Mouse (Mus musculus): ENCODE data around the gene Ptms. TPM values are rescaled to one million over a fixed set of nuclear protein-coding genes. Genes with fewer than 3 reads are reported as not detected.
"Not testable (repeated sequence)": the region's sequence is repeated elsewhere in the genome, so short reads cannot be mapped to it uniquely, and the experiment has no call there.

The Ptms gene
- polyA plus RNA-seq, 1 experiment from 2014 or later, result 399 TPM

DNA sequence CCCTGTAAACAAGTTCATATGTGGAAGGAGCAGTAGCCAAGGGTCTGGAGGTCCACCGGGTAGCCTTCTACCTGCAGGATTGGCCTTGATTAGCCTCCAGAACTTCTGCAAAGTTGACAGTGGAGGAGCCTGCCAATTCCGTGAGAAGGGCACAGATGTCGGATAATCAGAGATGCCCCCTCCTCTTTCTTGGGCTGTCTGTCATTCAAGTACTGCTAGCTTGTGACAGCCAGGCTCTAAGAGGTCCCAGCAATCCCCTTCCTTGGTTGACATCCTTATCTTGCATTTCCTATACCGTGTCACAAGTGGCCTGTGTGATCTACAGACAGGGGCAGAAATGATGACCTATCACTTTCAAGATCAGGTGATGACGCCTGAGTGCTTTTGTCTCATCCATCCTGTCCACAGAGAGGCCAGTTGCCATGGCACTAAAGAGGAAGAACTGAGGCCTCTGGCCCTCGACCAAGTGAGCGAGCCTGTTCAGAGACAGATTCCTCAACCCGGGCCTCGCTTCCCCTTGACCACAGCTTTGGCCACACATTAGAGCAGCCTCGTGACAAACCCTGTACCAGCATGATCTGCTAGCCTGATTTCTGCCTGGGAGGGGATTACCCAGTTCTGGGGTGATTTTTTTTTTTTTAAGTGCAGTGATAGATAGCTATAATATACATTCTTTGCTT is 19.0 kb downstream of the Ptms start:
- Histone ChIP-seq H3K9me3 (replicated peaks; ENCODE audit: low read length) (no peaks in the 10 kb centered on the region), H3K27ac (no peak overlapping the region), H3K4me2 (ENCODE audit: low read length) (no peak overlapping the region), H3K36me3 (ENCODE audit: insufficient read depth, low read length) (no peaks in the 10 kb centered on the region), H3K4me3 (replicated peaks; ENCODE audit: low read depth, low read length) (no peak overlapping the region), H3K27me3 (ENCODE audit: insufficient read depth, low read length) (no peaks in the 10 kb centered on the region), H3K4me1 (replicated peaks; ENCODE audit: insufficient read depth, low read length) (0 out of 2 replicates have a peak, but pooled peaks cover 5% of the 10 kb centered on the region), H3K9ac (ENCODE audit: low read depth, low read length) (no peak overlapping the region)
- ATAC-seq (replicated peaks; ENCODE audit: low FRiP score, low read depth) (no peak), DNase-seq (ENCODE audit: low spot score) (no peak)
- 60% methylated on average over 10 of the region's 10 CpGs for WGBS
- TF ChIP-seq CTCF (IDR thresholded peaks at IDR 0.05; ENCODE audit: low read depth), result no peak

DNA sequence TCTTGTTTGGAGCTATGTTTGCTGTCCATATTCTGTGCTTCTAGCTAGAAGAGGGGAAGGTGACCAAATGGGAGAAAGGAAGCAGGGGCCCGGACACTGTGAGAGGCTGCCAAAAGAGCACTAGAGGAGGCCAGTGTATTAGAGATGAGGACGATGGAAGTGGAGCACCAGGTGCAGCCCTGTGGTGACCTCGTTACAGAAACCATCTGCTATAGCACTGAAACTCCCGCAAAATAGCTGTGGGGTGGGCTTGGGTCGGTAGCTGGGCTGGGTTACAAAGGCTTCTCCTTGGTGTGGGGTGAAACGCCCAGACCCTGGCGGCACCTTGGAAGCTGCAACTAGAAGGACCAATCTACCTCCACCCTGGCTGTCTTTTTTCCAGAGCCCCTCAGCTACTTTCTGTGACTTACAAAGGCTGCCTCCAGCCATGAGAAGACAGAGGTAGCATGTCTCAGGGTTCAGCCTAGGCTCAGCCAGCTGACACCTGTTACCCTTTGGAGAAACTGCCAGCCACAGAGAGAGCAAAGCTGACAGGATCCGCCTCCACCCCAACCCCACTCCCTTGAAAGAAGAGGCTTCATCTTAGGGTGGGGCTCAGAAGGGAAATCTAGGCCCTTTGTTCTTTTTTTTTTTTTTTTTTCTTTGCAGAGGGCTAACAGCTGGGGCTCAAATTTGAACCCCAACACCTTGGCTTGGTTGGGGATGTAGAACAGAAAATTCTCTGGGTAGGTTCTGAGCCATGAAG is 19.7 kb downstream of the Ptms start:
- ATAC-seq (replicated peaks; ENCODE audit: low FRiP score, low read depth) (no peak), DNase-seq (ENCODE audit: low spot score) (no peak)
- 48% methylated on average over 8 of the region's 8 CpGs for WGBS
- no peak overlapping the region for H3K4me3 ChIP-seq (replicated peaks; ENCODE audit: low read depth, low read length)
- H3K27me3 ChIP-seq (ENCODE audit: insufficient read depth, low read length), result no peaks in the 10 kb centered on the region
- 0 out of 2 replicates have a peak, but pooled peaks cover 5% of the 10 kb centered on the region for H3K4me1 ChIP-seq (replicated peaks; ENCODE audit: insufficient read depth, low read length)
- no peak overlapping the region for H3K4me2 ChIP-seq (ENCODE audit: low read length)
- no peaks in the 10 kb centered on the region for H3K36me3 ChIP-seq (ENCODE audit: insufficient read depth, low read length)
- no peak for TF ChIP-seq CTCF (IDR thresholded peaks at IDR 0.05; ENCODE audit: low read depth)
- H3K9ac ChIP-seq (ENCODE audit: low read depth, low read length), result no peak overlapping the region
- H3K27ac ChIP-seq, result no peak overlapping the region
- H3K9me3 ChIP-seq (replicated peaks; ENCODE audit: low read length), result no peaks in the 10 kb centered on the region

GRCm38 (mm10) chr6:124898359-124898758 is 21.5 kb downstream of the Ptms start:
- Histone ChIP-seq H3K4me2 (ENCODE audit: low read length) (no peak overlapping the region), H3K27ac (no peak overlapping the region), H3K9me3 (replicated peaks; ENCODE audit: low read length) (no peaks in the 10 kb centered on the region), H3K27me3 (ENCODE audit: insufficient read depth, low read length) (no peaks in the 10 kb centered on the region), H3K4me1 (replicated peaks; ENCODE audit: insufficient read depth, low read length) (no peaks in the 10 kb centered on the region), H3K36me3 (ENCODE audit: insufficient read depth, low read length) (no peaks in the 10 kb centered on the region), H3K4me3 (replicated peaks; ENCODE audit: low read depth, low read length) (no peak overlapping the region), H3K9ac (ENCODE audit: low read depth, low read length) (no peak overlapping the region)
- WGBS, result 55% methylated on average over 3 of the region's 3 CpGs
- ATAC-seq (replicated peaks; ENCODE audit: low FRiP score, low read depth) (no peak), DNase-seq (ENCODE audit: low spot score) (no peak)
- no peak for TF ChIP-seq CTCF (IDR thresholded peaks at IDR 0.05; ENCODE audit: low read depth)

DNA sequence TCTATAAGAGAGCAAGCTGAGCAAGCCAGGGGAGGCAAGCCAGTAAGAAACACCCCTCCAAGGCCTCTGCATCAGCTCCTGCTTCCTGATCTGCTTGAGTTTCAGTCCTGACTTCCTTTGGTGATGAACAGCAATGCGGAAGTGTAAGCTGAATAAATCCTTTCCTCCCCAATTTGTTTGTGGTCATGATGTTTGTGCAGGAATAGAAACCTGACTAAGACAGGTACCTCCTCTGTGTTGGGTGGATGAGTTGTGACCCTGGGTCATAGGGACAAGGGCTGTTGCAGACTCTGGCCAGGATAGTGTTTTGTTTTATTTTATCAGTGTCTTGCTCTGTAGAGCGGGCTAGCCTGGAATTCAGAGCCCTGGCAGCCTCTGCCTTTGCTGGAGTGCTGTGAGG is 25.8 kb downstream of the Ptms start:
- not testable (repeated sequence) for H3K4me1 ChIP-seq (replicated peaks; ENCODE audit: insufficient read depth, low read length); H3K27me3 ChIP-seq (ENCODE audit: insufficient read depth, low read length); DNase-seq (ENCODE audit: low spot score); H3K4me2 ChIP-seq (ENCODE audit: low read length); H3K4me3 ChIP-seq (replicated peaks; ENCODE audit: low read depth, low read length); H3K27ac ChIP-seq; H3K9ac ChIP-seq (ENCODE audit: low read depth, low read length); H3K36me3 ChIP-seq (ENCODE audit: insufficient read depth, low read length); H3K9me3 ChIP-seq (replicated peaks; ENCODE audit: low read length); ATAC-seq (replicated peaks; ENCODE audit: low FRiP score, low read depth)
- WGBS, result 57% methylated on average over 2 of the region's 2 CpGs

DNA sequence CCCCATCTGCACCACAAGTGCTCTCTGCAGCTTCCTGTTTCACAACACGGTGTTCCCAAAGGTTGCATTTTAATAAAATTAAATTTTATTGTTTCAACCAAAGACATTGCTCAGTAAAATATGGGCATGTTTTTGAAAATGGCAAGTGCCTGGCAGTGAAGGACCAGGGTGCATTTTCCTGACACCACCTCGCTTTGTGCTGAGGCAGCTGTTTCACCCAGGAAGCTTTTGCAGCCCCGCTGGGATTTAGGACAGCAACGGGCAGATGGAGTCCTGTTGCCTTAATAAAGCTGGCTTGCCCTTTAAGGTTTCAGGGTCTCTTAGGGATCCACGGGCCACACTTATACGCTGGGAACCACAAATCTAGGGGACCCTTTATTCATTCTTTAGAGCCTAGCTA is 28.9 kb downstream of the Ptms start:
- DNase-seq (ENCODE audit: low spot score) (no peak), ATAC-seq (replicated peaks; ENCODE audit: low FRiP score, low read depth) (no peak)
- no peaks in the 10 kb centered on the region for H3K9me3 ChIP-seq (replicated peaks; ENCODE audit: low read length)
- no peak overlapping the region for H3K9ac ChIP-seq (ENCODE audit: low read depth, low read length)
- H3K4me2 ChIP-seq (ENCODE audit: low read length), result no peak overlapping the region
- no peak overlapping the region for H3K27ac ChIP-seq
- no peak overlapping the region for H3K4me3 ChIP-seq (replicated peaks; ENCODE audit: low read depth, low read length)
- H3K36me3 ChIP-seq (ENCODE audit: insufficient read depth, low read length), result no peaks in the 10 kb centered on the region
- no peaks in the 10 kb centered on the region for H3K27me3 ChIP-seq (ENCODE audit: insufficient read depth, low read length)
- WGBS, result 62% methylated on average over 6 of the region's 6 CpGs
- H3K4me1 ChIP-seq (replicated peaks; ENCODE audit: insufficient read depth, low read length), result no peaks in the 10 kb centered on the region
- TF ChIP-seq CTCF (IDR thresholded peaks at IDR 0.05; ENCODE audit: low read depth), result no peak

DNA sequence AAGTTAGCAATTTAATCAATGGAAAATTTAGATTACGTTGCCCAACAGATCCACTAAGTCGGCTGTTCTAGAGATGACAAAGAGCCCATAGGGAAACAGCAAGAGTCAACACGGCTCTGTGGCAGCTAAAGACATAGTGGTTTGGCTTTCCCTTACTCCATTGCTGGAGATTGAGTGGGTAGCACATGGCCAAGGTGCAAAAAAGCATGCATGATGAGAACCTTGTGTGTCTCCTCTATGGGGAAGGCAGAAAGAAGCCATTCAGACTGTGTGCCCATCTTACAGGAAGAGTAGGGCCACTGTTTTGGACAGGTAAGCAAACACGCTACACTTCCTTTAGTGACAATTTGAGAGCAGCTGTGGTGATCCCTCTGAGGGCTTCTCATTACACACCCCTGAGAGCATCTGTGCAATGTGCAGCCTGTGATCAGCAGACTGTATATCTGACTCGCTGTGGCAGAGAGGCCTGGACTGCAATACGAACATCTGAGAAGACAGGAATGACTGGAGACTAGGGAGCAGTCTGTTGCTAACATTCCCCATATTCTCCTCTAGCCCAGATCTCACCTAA is 31.3 kb downstream of the Ptms start:
- Histone ChIP-seq H3K9me3 (replicated peaks; ENCODE audit: low read length) (no peaks in the 10 kb centered on the region), H3K9ac (ENCODE audit: low read depth, low read length) (no peak overlapping the region), H3K27me3 (ENCODE audit: insufficient read depth, low read length) (no peaks in the 10 kb centered on the region), H3K36me3 (ENCODE audit: insufficient read depth, low read length) (no peaks in the 10 kb centered on the region), H3K27ac (no peak overlapping the region), H3K4me1 (replicated peaks; ENCODE audit: insufficient read depth, low read length) (no peaks in the 10 kb centered on the region; the same call in 1 of the 2 replicates), H3K4me3 (replicated peaks; ENCODE audit: low read depth, low read length) (no peak overlapping the region), H3K4me2 (ENCODE audit: low read length) (no peak overlapping the region)
- DNase-seq (ENCODE audit: low spot score) (no peak), ATAC-seq (replicated peaks; ENCODE audit: low FRiP score, low read depth) (no peak)
- TF ChIP-seq CTCF (IDR thresholded peaks at IDR 0.05; ENCODE audit: low read depth), result no peak
- WGBS, result 87% methylated on average over 6 of the region's 6 CpGs

Measured in kidney, postnatal 0 days (tissue).